Mouse (Mus musculus): ENCODE results near the gene Naaladl2.
A peak's percentile ranks its signal among the peaks of the same experiment; 100 is the strongest.

Naaladl2 gene

DNA sequence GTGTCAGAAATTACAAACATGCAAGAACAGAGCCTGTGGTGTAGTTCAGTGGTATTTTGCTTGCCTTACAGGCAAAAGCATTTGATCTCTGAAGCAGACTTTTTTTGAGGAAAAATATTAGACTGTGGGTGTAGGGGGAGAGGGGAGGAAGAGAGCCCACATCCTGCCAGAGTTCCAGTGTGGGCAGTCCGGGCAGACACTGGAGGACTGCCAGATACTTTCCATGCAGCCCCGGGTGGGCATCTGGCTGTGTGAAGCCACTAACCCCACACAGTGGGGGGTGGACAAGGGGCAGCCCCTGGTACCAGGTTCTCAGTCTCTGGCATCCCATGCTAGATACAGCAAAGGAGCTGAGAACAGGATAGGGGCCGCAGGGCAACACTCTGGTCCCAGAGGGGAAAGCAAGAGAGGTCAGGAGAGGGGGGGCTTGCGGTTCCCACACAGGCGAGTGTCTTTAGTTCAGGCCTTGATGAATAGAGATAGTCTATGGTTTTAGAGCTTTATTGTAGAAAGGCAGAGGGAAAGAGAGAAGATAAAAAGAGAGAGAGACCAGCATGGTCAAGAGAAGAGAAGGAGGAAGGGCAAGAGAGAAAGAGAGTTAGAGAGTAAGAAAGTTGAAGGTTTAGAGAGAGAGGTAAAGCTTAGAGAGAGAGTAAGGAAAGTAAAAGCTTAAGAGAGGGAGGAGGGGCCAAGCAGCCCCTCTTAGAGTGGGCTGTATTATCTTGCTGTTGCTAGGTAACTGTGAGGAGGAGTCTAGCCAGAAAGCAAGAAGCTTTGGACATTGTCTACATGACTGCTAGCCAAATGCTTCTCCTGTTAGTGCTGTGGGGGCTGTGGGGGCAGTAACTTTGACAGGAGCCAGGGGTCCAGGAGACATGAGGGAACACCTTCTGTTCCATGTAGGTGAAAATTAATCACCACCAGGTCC is 18.9 kb downstream of the Naaladl2 start:
- peaks cover 7% of the 10 kb centered on the region; the same call in 1 of the 2 replicates for H3K36me3 ChIP-seq (ENCODE audit: insufficient read depth, low read length)
- H3K4me1 ChIP-seq (replicated peaks; ENCODE audit: low read depth, low read length): peaks cover 38% of the 10 kb centered on the region

GRCm38 (mm10) chr3:25113107-25113506 is 31.0 kb downstream of the Naaladl2 start:
- H3K36me3 ChIP-seq (ENCODE audit: insufficient read depth, low read length): no peaks in the 10 kb centered on the region
- no peaks in the 10 kb centered on the region for H3K27me3 ChIP-seq (ENCODE audit: insufficient read depth, low read length)
- no peaks in the 10 kb centered on the region for H3K4me1 ChIP-seq (replicated peaks; ENCODE audit: low read depth, low read length)
- no peaks in the 10 kb centered on the region for H3K9me3 ChIP-seq (ENCODE audit: low read length)
- H3K4me3 ChIP-seq (replicated peaks; ENCODE audit: low read length): no peak overlapping the region
- TF ChIP-seq NANOG (IDR thresholded peaks at IDR 0.05; ENCODE audit: borderline replicate concordance, low read length): no peak
- no peak for TF ChIP-seq CTCF (conservative IDR thresholded peaks at IDR 0.05; ENCODE audit: low read length)
- TF ChIP-seq POU5F1 (IDR thresholded peaks at IDR 0.05; ENCODE audit: borderline replicate concordance, low read length): no peak

More for the DNA sequence above, 18.9 kb downstream of the Naaladl2 start:
- TF ChIP-seq NANOG (IDR thresholded peaks at IDR 0.05; ENCODE audit: borderline replicate concordance, low read length) (no peak), CTCF (conservative IDR thresholded peaks at IDR 0.05; ENCODE audit: low read length) (no peak), POU5F1 (IDR thresholded peaks at IDR 0.05; ENCODE audit: borderline replicate concordance, low read length) (no peak)
- Histone ChIP-seq H3K4me3 (replicated peaks; ENCODE audit: low read length) (0 out of 2 replicates have a peak overlapping the region, but pooled peaks have one; percentile 17), H3K27me3 (ENCODE audit: insufficient read depth, low read length) (no peaks in the 10 kb centered on the region), H3K9me3 (ENCODE audit: low read length) (no peaks in the 10 kb centered on the region; the same call in 1 of the 2 replicates)

DNA sequence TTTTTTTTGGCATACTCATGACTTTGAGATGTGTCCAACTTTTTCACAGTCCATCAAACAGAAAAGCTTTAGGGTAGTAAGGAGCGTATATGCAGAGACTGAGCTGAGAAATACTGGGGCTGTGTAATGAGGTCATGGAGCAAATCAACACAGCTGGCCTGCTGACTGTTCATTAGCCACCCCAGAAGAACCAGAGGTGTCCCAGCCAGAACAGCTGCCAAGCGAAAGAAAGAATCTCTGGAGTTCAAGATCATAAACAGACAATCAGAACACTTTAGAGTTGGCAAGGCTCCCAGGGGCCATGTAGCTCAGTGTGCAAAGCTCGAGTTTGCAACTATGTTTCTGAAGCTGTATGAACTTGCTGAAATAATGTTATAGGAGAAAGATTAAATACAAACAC is 35.1 kb downstream of the Naaladl2 start:
- H3K36me3 ChIP-seq (ENCODE audit: insufficient read depth, low read length): no peaks in the 10 kb centered on the region
- H3K4me3 ChIP-seq (replicated peaks; ENCODE audit: low read length): no peak overlapping the region
- no peaks in the 10 kb centered on the region for H3K4me1 ChIP-seq (replicated peaks; ENCODE audit: low read depth, low read length)
- TF ChIP-seq POU5F1 (IDR thresholded peaks at IDR 0.05; ENCODE audit: borderline replicate concordance, low read length): no peak
- TF ChIP-seq CTCF (conservative IDR thresholded peaks at IDR 0.05; ENCODE audit: low read length): no peak
- no peak for TF ChIP-seq NANOG (IDR thresholded peaks at IDR 0.05; ENCODE audit: borderline replicate concordance, low read length)
- H3K9me3 ChIP-seq (ENCODE audit: low read length): no peaks in the 10 kb centered on the region
- no peaks in the 10 kb centered on the region for H3K27me3 ChIP-seq (ENCODE audit: insufficient read depth, low read length)

DNA sequence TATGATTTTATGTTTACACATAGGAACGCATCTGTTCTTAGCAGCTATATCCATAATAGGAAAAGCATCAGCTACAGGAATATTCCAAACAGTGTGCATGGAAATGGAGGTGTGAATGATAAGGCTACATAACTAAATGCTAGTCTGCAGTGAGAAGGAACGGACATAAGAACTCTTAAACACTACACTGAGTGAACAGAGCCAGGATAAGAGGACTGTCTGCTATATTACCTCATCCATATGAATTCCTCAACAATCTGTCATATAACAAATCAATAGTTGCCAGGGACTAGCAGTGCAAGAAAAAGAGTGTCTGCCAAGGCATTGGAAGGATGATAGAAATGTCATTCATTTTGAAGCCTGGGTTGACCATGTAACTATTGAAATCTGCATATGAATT is 51.1 kb downstream of the Naaladl2 start:
- H3K9me3 ChIP-seq (ENCODE audit: low read length): no peaks in the 10 kb centered on the region
- no peak for TF ChIP-seq POU5F1 (IDR thresholded peaks at IDR 0.05; ENCODE audit: borderline replicate concordance, low read length)
- no peak for TF ChIP-seq NANOG (IDR thresholded peaks at IDR 0.05; ENCODE audit: borderline replicate concordance, low read length)
- TF ChIP-seq CTCF (conservative IDR thresholded peaks at IDR 0.05; ENCODE audit: low read length): no peak
- H3K4me3 ChIP-seq (replicated peaks; ENCODE audit: low read length): no peak overlapping the region
- H3K27me3 ChIP-seq (ENCODE audit: insufficient read depth, low read length): no peaks in the 10 kb centered on the region
- no peaks in the 10 kb centered on the region for H3K36me3 ChIP-seq (ENCODE audit: insufficient read depth, low read length)
- H3K4me1 ChIP-seq (replicated peaks; ENCODE audit: low read depth, low read length): no peaks in the 10 kb centered on the region

DNA sequence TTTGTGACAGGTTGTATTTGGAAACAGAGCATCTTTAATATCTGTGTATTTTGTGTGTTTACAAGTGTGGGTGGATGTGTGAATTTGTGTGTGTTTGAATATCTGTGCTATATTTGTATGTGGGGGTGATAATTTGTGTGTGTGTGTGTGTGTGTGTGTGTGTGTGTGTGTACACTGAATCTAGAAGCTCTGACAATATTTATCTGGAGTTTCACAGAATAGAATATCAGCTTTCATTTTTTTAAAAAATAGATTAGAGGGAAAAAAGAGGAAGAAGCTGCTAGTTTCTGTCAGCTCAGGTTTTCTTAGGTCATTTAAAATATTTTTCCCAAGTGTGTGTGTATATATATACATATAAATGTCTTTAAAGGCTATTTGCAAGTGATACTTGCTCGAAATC is 68.3 kb downstream of the Naaladl2 start:
- Histone ChIP-seq H3K4me1 (replicated peaks; ENCODE audit: low read depth, low read length) (peaks cover 13% of the 10 kb centered on the region), H3K4me3 (replicated peaks; ENCODE audit: low read length) (no peak overlapping the region), H3K36me3 (ENCODE audit: insufficient read depth, low read length) (no peaks in the 10 kb centered on the region), H3K9me3 (ENCODE audit: low read length) (no peaks in the 10 kb centered on the region), H3K27me3 (ENCODE audit: insufficient read depth, low read length) (no peaks in the 10 kb centered on the region)
- no peak for TF ChIP-seq CTCF (conservative IDR thresholded peaks at IDR 0.05; ENCODE audit: low read length)
- TF ChIP-seq NANOG (IDR thresholded peaks at IDR 0.05; ENCODE audit: borderline replicate concordance, low read length): no peak
- no peak for TF ChIP-seq POU5F1 (IDR thresholded peaks at IDR 0.05; ENCODE audit: borderline replicate concordance, low read length)

- peaks cover 13% of the 10 kb centered on the region for H3K4me1 ChIP-seq (replicated peaks; ENCODE audit: low read depth, low read length)
- no peak overlapping the region for H3K4me3 ChIP-seq (replicated peaks; ENCODE audit: low read length)
- no peaks in the 10 kb centered on the region for H3K9me3 ChIP-seq (ENCODE audit: low read length)
- TF ChIP-seq NANOG (IDR thresholded peaks at IDR 0.05; ENCODE audit: borderline replicate concordance, low read length) (no peak), CTCF (conservative IDR thresholded peaks at IDR 0.05; ENCODE audit: low read length) (no peak), POU5F1 (IDR thresholded peaks at IDR 0.05; ENCODE audit: borderline replicate concordance, low read length) (no peak)
- no peaks in the 10 kb centered on the region for H3K27me3 ChIP-seq (ENCODE audit: insufficient read depth, low read length)
- H3K36me3 ChIP-seq (ENCODE audit: insufficient read depth, low read length): no peaks in the 10 kb centered on the region
These were observed 69.8 kb downstream of the Naaladl2 start for GRCm38 (mm10) chr3:25074266-25074665.

GRCm38 (mm10) chr3:25073821-25074220 is 70.2 kb downstream of the Naaladl2 start:
- Histone ChIP-seq H3K27me3 (ENCODE audit: insufficient read depth, low read length) (no peaks in the 10 kb centered on the region), H3K9me3 (ENCODE audit: low read length) (no peaks in the 10 kb centered on the region), H3K4me1 (replicated peaks; ENCODE audit: low read depth, low read length) (peaks cover 13% of the 10 kb centered on the region), H3K4me3 (replicated peaks; ENCODE audit: low read length) (no peak overlapping the region), H3K36me3 (ENCODE audit: insufficient read depth, low read length) (no peaks in the 10 kb centered on the region)
- no peak for TF ChIP-seq CTCF (conservative IDR thresholded peaks at IDR 0.05; ENCODE audit: low read length)
- TF ChIP-seq NANOG (IDR thresholded peaks at IDR 0.05; ENCODE audit: borderline replicate concordance, low read length): peak; percentile 9; the same call in 1 of the 2 replicates

- Histone ChIP-seq H3K4me3 (replicated peaks; ENCODE audit: low read length) (no peak overlapping the region), H3K9me3 (ENCODE audit: low read length) (no peaks in the 10 kb centered on the region), H3K27me3 (ENCODE audit: insufficient read depth, low read length) (no peaks in the 10 kb centered on the region), H3K36me3 (ENCODE audit: insufficient read depth, low read length) (no peaks in the 10 kb centered on the region), H3K4me1 (replicated peaks; ENCODE audit: low read depth, low read length) (no peaks in the 10 kb centered on the region)
- TF ChIP-seq CTCF (conservative IDR thresholded peaks at IDR 0.05; ENCODE audit: low read length): no peak
- no peak for TF ChIP-seq NANOG (IDR thresholded peaks at IDR 0.05; ENCODE audit: borderline replicate concordance, low read length)
- TF ChIP-seq POU5F1 (IDR thresholded peaks at IDR 0.05; ENCODE audit: borderline replicate concordance, low read length): no peak
These were observed 80.8 kb downstream of the Naaladl2 start for GRCm38 (mm10) chr3:25063217-25063616.
